Mouse (Mus musculus) testis, adult 2 months (tissue): ENCODE results near the gene Khk. TPM values are rescaled to one million over a fixed set of nuclear protein-coding genes. Genes with fewer than 3 reads are reported as not detected.
A peak's percentile ranks its signal among the peaks of the same experiment; 100 is the strongest.

Source experiments
- H3K27ac ChIP-seq: fragments of 200-500 bp; 2 replicates; pipeline ENCODE4 v1.5.1; 2012; ENCODE audit warnings: low read depth, low read length; ENCODE audit not compliant: control insufficient read depth, insufficient read depth
- H3K27me3 ChIP-seq: fragments of 200-500 bp; 2 replicates; pipeline ENCODE4 v1.6.1; 2012; ENCODE audit warnings: mild to moderate bottlenecking, low read length, moderate library complexity; ENCODE audit not compliant: control insufficient read depth, insufficient read depth
- H3K36me3 ChIP-seq: fragments of 200-500 bp; 2 replicates; pipeline ENCODE4 v1.6.1; 2012; ENCODE audit warnings: mild to moderate bottlenecking, low read length; ENCODE audit not compliant: control insufficient read depth, insufficient read depth
- H3K4me1 ChIP-seq: fragments of 200-500 bp; 2 replicates; pipeline ENCODE4 v1.6.1; 2012; ENCODE audit warnings: low read length; ENCODE audit not compliant: control insufficient read depth, insufficient read depth
- H3K4me3 ChIP-seq: fragments of 200-500 bp; 2 replicates; pipeline ENCODE4 v1.5.1; 2012; ENCODE audit warnings: low read depth, mild to moderate bottlenecking, low read length, moderate library complexity, mixed read lengths; ENCODE audit not compliant: control insufficient read depth
- CTCF ChIP-seq: fragments of 200-500 bp; IDR thresholded peaks from 2 replicates; pipeline ENCODE4 v1.5.1; 2012; ENCODE audit warnings: low read depth, mild to moderate bottlenecking, inconsistent platforms, low read length, moderate library complexity; ENCODE audit not compliant: control insufficient read depth, insufficient read depth, insufficient replicate concordance
- POLR2A ChIP-seq: fragments of 200-500 bp; IDR thresholded peaks from 2 replicates; pipeline ENCODE4 v1.6.1; 2012; ENCODE audit warnings: low read depth, mild to moderate bottlenecking, inconsistent platforms, low read length, moderate library complexity; ENCODE audit not compliant: control insufficient read depth
- polyA plus RNA-seq: library from polyadenylated mRNA; depleted of rRNA; stranded (reverse); fragments of >200 nt; gene quantifications from 2 replicates; pipeline ENCODE4 v1.2.3, GENCODE M21; 2012

Khk gene
- polyA plus RNA-seq, 1 experiment, result 6.0 TPM

GRCm38 (mm10) chr5:30951706-30952105 is 30.5 kb downstream of the Khk start:
- TF ChIP-seq CTCF (no peak), POLR2A (no peak)
- Histone ChIP-seq H3K27me3 (no peaks in the 10 kb centered on the region), H3K36me3 (peaks cover 10% of the 10 kb centered on the region), H3K27ac (no peak overlapping the region), H3K4me3 (no peak overlapping the region), H3K4me1 (peaks cover 8% of the 10 kb centered on the region)

GRCm38 (mm10) chr5:30952551-30952950 is 31.3 kb downstream of the Khk start:
- Histone ChIP-seq H3K27me3 (no peaks in the 10 kb centered on the region), H3K27ac (no peak overlapping the region), H3K4me3 (no peak overlapping the region), H3K36me3 (peaks cover 10% of the 10 kb centered on the region), H3K4me1 (peaks cover 8% of the 10 kb centered on the region)
- TF ChIP-seq CTCF (no peak), POLR2A (no peak)

GRCm38 (mm10) chr5:30954065-30954464 is 32.8 kb downstream of the Khk start:
- no peak for TF ChIP-seq CTCF
- TF ChIP-seq POLR2A, result no peak
- peaks cover 7% of the 10 kb centered on the region for H3K4me1 ChIP-seq
- peaks cover 10% of the 10 kb centered on the region for H3K36me3 ChIP-seq
- no peak overlapping the region for H3K4me3 ChIP-seq
- no peaks in the 10 kb centered on the region for H3K27me3 ChIP-seq
- no peak overlapping the region for H3K27ac ChIP-seq

GRCm38 (mm10) chr5:30954556-30954955 is 33.3 kb downstream of the Khk start:
- Histone ChIP-seq H3K27me3 (no peaks in the 10 kb centered on the region), H3K27ac (no peak overlapping the region), H3K4me1 (peaks cover 10% of the 10 kb centered on the region), H3K36me3 (peaks cover 10% of the 10 kb centered on the region), H3K4me3 (no peak overlapping the region)
- TF ChIP-seq POLR2A (no peak), CTCF (no peak)

- H3K4me1 ChIP-seq, result peaks cover 8% of the 10 kb centered on the region
- H3K4me3 ChIP-seq, result no peak overlapping the region
- H3K27me3 ChIP-seq, result no peaks in the 10 kb centered on the region
- TF ChIP-seq CTCF, result no peak
- H3K36me3 ChIP-seq, result peaks cover 10% of the 10 kb centered on the region
- H3K27ac ChIP-seq, result no peak overlapping the region
Measured at GRCm38 (mm10) chr5:30955751-30956150, 34.5 kb downstream of the Khk start.

- TF ChIP-seq POLR2A (no peak), CTCF (no peak)
- peaks cover 10% of the 10 kb centered on the region for H3K36me3 ChIP-seq
- no peak overlapping the region for H3K4me3 ChIP-seq
- H3K27ac ChIP-seq, result no peak overlapping the region
- peaks cover 6% of the 10 kb centered on the region for H3K4me1 ChIP-seq
- H3K27me3 ChIP-seq, result no peaks in the 10 kb centered on the region
Measured at GRCm38 (mm10) chr5:30957891-30958290, 36.7 kb downstream of the Khk start.

GRCm38 (mm10) chr5:30959198-30959854 is 38.1 kb downstream of the Khk start:
- no peaks in the 10 kb centered on the region for H3K27me3 ChIP-seq
- peak overlapping the region; percentile 97 for H3K4me3 ChIP-seq
- peak overlapping the region; percentile 83 for H3K27ac ChIP-seq
- no peak for TF ChIP-seq POLR2A
- TF ChIP-seq CTCF, result no peak
- H3K4me1 ChIP-seq, result peaks cover 6% of the 10 kb centered on the region
- H3K36me3 ChIP-seq, result peaks cover 6% of the 10 kb centered on the region; the same call in 1 of the 2 replicates

- H3K4me3 ChIP-seq, result peak within 1 kb of the TSS; percentile 97
- peaks cover 6% of the 10 kb centered on the region for H3K4me1 ChIP-seq
- peaks cover 4% of the 10 kb centered on the region; the same call in 1 of the 2 replicates for H3K36me3 ChIP-seq
- TF ChIP-seq POLR2A, result peak; percentile 87
- TF ChIP-seq CTCF, result no peak
- no peaks in the 10 kb centered on the region for H3K27me3 ChIP-seq
- peak within 1 kb of the TSS; percentile 83 for H3K27ac ChIP-seq
Measured at GRCm38 (mm10) chr5:30959966-30960501, 38.8 kb downstream of the Khk start, which contains the start of gene Preb. Preb (minus strand) TSS chr5:30960361.
